Mouse (Mus musculus): ENCODE measurements around the gene Fpgs. TPM values are rescaled to one million over a fixed set of nuclear protein-coding genes. Genes with fewer than 3 reads are reported as not detected.

The Fpgs gene
- polyA plus RNA-seq, 1 experiment from 2014 or later = 40.3 TPM

DNA sequence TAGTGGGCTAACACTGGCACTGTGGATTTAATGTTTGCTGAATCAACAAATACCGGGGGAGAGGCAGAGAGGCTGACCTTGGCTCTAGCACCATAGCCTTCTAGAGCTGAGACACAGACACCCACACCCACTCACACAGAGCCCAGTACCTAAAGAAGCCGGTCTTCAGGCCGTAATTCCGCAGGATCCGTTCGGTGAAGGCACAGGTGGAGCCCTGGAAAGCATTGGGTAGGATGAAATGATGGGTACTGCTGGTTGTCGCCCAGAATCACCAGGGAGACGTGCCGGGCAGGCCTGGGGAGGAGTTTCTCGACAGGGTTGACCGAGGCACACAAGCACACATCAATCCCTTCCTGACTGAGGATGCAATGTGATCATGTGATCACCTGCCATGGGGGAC, 12.9 kb downstream of the Fpgs start:
- Histone ChIP-seq H3K9ac (no peak overlapping the region; the same call in 1 of the 2 replicates), H3K36me3 (peaks cover 30% of the 10 kb centered on the region), H3K27ac (no peak overlapping the region), H3K4me3 (replicated peaks) (no peak overlapping the region), H3K9me3 (replicated peaks) (no peaks in the 10 kb centered on the region), H3K27me3 (no peaks in the 10 kb centered on the region), H3K4me1 (peaks cover 34% of the 10 kb centered on the region), H3K4me2 (no peak overlapping the region)
- 72% methylated on average over 11 of the region's 11 CpGs for WGBS
- no peak for ATAC-seq (replicated peaks; ENCODE audit: low FRiP score)

DNA sequence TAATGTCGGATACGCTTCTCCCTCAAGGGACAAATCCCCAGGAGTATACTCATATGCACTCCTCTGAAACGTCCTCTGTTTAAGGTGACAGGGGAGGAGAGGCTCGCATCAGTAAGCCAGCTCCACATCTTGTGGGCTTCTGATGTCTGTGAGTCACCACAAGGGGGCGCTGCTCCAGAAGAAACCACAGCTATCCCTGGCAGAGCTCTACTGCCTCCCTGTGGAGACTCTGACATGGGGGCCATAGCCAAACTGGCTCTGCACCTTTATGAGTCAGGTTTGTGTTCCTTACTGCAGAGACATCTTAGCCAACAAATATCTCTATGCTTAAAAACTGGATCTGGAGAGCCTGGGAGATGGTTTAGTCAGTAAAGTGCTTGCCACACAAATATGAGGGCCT, 14.5 kb downstream of the Fpgs start:
- no peak for ATAC-seq (replicated peaks; ENCODE audit: low FRiP score)
- no peaks in the 10 kb centered on the region for H3K27me3 ChIP-seq
- H3K4me2 ChIP-seq = no peak overlapping the region
- WGBS = 24% methylated on average over 5 of the region's 5 CpGs
- no peaks in the 10 kb centered on the region for H3K9me3 ChIP-seq (replicated peaks)
- no peak overlapping the region for H3K9ac ChIP-seq
- H3K4me3 ChIP-seq (replicated peaks) = no peak overlapping the region
- no peak overlapping the region for H3K27ac ChIP-seq
- H3K4me1 ChIP-seq = peaks cover 30% of the 10 kb centered on the region
- peaks cover 47% of the 10 kb centered on the region for H3K36me3 ChIP-seq

DNA sequence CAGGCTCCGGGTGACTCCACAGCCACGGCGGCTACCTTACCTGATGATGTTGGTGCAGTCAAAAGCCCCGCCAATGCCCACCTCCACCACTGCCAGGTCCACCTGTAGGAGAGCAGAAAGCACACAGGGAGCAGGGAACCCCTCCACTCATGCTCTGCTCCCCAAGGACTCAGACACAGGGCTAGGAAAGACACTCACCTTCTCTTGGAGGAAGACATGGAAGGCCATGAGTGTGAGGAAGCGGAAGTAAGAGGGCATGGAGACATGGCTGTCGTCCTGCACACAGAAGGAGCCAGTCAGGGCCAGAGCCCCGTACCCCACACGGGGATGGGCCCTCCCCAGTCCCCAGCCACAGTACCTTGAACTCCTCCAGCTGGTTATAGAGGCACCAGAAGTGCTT, 16.4 kb downstream of the Fpgs start:
- Histone ChIP-seq H3K36me3 (peaks cover 65% of the 10 kb centered on the region), H3K27ac (no peak overlapping the region)
- 92% methylated on average over 8 of the region's 8 CpGs for WGBS

DNA sequence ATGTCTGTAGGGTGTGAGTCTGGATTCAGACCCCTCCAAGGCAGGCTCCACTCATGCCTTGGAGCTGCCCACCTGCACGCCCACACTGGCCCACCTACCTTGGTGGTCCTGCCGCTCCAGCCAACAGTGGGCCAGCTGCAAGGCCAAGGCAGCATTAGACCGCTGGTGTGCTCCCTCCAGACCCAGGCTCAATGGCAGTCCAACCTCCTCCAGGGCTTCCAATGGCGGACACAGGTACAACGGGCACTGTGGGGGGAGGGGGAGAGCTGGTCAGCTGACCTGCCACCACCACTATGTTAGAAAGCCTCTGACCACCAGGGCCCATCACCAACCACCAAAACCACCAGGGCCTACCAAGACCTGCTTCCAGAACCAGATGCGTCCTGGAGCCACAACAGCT, 17.3 kb downstream of the Fpgs start:
- H3K9me3 ChIP-seq (replicated peaks) = no peaks in the 10 kb centered on the region
- no peak overlapping the region for H3K4me2 ChIP-seq
- peaks cover 19% of the 10 kb centered on the region for H3K4me1 ChIP-seq
- no peak overlapping the region for H3K9ac ChIP-seq
- H3K27ac ChIP-seq = no peak overlapping the region
- ATAC-seq (replicated peaks; ENCODE audit: low FRiP score) = no peak
- 94% methylated on average over 6 of the region's 6 CpGs for WGBS
- H3K27me3 ChIP-seq = no peaks in the 10 kb centered on the region
- H3K36me3 ChIP-seq = peaks cover 70% of the 10 kb centered on the region
- no peak overlapping the region for H3K4me3 ChIP-seq (replicated peaks)

More for the DNA sequence above, 16.4 kb downstream of the Fpgs start:
- ATAC-seq (replicated peaks; ENCODE audit: low FRiP score) = no peak
- H3K9ac ChIP-seq = no peak overlapping the region
- H3K4me1 ChIP-seq = peaks cover 22% of the 10 kb centered on the region
- no peak overlapping the region for H3K4me3 ChIP-seq (replicated peaks)
- no peak overlapping the region for H3K4me2 ChIP-seq
- no peaks in the 10 kb centered on the region for H3K27me3 ChIP-seq
- H3K9me3 ChIP-seq (replicated peaks) = no peaks in the 10 kb centered on the region

DNA sequence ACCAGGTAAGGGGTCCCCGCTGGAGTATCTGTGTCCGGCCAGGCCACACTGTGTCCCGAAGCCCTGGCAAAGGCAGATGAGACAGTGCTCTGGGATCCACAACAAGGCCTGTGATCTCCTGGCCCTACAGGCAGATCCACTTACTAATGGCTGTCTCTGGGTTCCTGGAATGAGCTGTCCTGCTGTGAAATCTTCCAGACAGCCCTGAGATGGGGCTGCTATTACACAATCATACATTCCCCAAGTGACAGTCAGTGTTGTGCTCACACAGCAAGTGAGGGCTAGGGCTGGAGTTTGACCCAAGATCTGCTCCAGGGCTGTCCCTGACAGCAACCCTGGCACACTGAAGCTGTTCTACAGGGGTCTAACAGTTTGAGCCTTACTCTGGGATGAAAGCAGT, 18.1 kb downstream of the Fpgs start:
- no peak for ATAC-seq (replicated peaks; ENCODE audit: low FRiP score)
- Histone ChIP-seq H3K4me2 (no peak overlapping the region), H3K4me1 (peaks cover 13% of the 10 kb centered on the region), H3K27ac (no peak overlapping the region), H3K36me3 (peaks cover 75% of the 10 kb centered on the region), H3K27me3 (no peaks in the 10 kb centered on the region), H3K9ac (no peak overlapping the region), H3K9me3 (replicated peaks) (no peaks in the 10 kb centered on the region), H3K4me3 (replicated peaks) (no peak overlapping the region)
- 93% methylated on average over 3 of the region's 3 CpGs for WGBS

DNA sequence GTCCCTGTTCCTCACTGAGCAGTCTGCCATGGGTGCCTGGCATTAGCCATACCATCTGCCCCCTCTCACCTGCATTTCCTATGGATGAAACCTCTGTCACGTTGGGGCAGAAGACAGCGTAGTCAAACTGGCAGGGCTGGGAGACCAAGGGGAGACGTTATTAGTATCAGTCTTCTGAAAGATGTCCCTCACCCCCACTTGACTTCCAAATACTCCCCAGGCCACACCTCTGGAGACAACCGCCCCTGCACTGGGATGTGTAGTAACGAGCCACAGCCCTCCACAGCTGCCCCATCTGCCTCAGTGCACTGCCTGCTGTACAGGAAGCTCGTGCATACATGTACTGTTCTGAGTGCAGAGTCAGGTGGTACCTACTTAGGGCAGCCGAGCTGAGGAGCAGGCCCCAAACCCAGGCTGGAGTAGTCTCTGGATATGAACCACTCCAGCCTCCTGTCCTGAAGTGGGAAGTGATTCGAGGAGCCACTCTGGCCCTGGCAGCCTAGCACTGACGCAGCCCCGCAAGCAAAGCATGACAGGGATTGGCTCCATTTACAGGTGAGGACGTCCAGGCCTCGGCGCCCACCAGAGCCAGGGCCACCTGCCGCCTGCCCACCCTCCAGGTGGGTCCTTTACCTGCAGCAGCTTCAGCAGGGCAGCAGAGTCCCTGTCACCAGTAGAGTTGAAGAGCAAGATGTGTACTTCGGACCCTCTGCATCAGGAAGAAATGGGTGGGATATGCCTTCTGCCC, 19.1 kb downstream of the Fpgs start:
- Histone ChIP-seq H3K27me3 (no peaks in the 10 kb centered on the region), H3K4me1 (peaks cover 14% of the 10 kb centered on the region), H3K9me3 (replicated peaks) (no peaks in the 10 kb centered on the region), H3K4me2 (no peak overlapping the region), H3K36me3 (peaks cover 75% of the 10 kb centered on the region), H3K4me3 (replicated peaks) (no peak overlapping the region), H3K9ac (no peak overlapping the region), H3K27ac (no peak overlapping the region)
- WGBS = 89% methylated on average over 15 of the region's 15 CpGs
- ATAC-seq (replicated peaks; ENCODE audit: low FRiP score) = no peak

DNA sequence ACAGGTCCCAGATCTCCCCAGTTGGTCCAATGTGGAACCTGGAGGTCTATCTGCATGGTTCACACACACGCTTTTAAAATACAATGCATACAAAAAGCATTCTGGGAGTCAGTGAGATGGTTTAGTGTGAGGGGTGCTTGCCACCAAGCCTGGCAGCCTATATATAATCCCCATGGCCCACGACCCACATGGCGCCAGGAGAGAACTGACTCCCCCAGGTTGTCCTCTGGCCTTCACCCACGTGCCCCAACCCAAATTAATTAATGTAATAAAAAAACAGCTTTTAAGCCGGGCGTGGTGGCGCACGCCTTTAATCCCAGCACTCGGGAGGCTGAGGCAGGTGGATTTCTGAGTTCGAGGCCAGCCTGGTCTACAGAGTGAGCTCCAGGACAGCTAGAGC, 20.2 kb downstream of the Fpgs start:
- no peak for ATAC-seq (replicated peaks; ENCODE audit: low FRiP score)
- Histone ChIP-seq H3K9ac (no peak overlapping the region), H3K27me3 (no peaks in the 10 kb centered on the region), H3K4me1 (peaks cover 15% of the 10 kb centered on the region), H3K9me3 (replicated peaks) (no peaks in the 10 kb centered on the region), H3K4me3 (replicated peaks) (no peak overlapping the region), H3K36me3 (peaks cover 78% of the 10 kb centered on the region), H3K4me2 (no peak overlapping the region), H3K27ac (no peak overlapping the region)
- 83% methylated on average over 10 of the region's 10 CpGs for WGBS

DNA sequence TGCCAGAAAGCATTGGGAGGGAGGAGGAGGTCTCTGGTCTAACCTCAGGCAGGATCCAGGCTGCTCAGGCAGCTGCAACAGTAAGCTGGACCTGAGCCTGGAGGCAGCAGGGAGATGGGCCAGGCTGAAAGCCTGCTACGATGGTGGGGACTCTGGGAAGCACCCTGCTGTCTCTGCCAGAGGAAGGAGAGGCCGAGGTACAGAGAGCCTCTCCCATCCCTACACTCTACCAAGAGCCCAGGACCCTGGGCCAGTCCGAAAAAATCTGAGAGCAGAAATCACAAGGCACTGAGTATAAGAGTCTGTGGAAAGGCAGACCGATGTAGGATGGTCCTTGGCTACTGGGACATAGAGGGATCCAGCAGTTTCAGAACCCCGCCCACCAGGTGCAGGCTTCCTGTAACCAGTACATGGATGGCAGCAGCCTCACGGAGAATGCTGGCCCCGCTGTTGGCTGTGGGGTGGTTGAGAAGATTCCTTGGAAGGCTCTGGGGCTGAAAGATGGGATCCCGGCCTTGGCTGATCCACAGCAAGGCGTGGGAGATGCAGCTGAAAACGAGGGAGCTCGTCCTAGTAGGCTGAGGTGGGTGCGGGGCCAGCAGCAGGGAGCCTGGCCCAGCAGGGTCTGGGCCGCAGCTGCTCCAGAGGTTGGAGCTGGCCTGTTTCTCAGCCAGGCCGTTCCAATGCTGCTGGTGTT, 21.1 kb downstream of the Fpgs start:
- Histone ChIP-seq H3K4me3 (replicated peaks) (no peak overlapping the region), H3K36me3 (peaks cover 72% of the 10 kb centered on the region), H3K9ac (no peak overlapping the region), H3K4me2 (no peak overlapping the region), H3K27ac (0 out of 2 replicates have a peak overlapping the region, but pooled peaks have one; percentile 41), H3K9me3 (replicated peaks) (no peaks in the 10 kb centered on the region), H3K4me1 (peaks cover 15% of the 10 kb centered on the region), H3K27me3 (no peaks in the 10 kb centered on the region)
- WGBS = 80% methylated on average over 14 of the region's 14 CpGs
- no peak for ATAC-seq (replicated peaks; ENCODE audit: low FRiP score)

DNA sequence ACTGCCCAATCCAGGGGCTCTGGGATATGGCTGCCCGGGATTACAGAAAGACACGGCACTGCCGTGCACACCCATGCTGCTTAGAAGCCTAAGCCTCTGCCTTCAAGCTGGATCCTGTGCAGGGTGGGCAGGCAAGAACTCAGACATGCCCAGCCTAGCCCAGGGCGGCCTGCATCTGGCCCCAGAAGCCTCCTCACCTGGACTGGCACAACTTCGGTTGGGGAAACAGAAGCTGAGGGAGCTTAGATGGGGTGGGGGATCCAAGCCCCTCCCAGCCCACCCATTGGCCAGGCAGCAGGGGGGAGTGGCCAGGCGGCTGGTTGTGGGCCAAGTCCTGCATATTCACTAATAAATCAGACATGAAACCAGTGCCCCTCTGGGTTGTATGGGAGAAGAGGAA, 22.2 kb downstream of the Fpgs start:
- Histone ChIP-seq H3K27me3 (no peaks in the 10 kb centered on the region), H3K4me3 (replicated peaks) (no peak overlapping the region), H3K9me3 (replicated peaks) (no peaks in the 10 kb centered on the region), H3K4me2 (no peak overlapping the region), H3K9ac (no peak overlapping the region), H3K27ac (no peak overlapping the region), H3K4me1 (peaks cover 15% of the 10 kb centered on the region), H3K36me3 (peaks cover 69% of the 10 kb centered on the region)
- WGBS = 69% methylated on average over 6 of the region's 6 CpGs
- ATAC-seq (replicated peaks; ENCODE audit: low FRiP score) = no peak

DNA sequence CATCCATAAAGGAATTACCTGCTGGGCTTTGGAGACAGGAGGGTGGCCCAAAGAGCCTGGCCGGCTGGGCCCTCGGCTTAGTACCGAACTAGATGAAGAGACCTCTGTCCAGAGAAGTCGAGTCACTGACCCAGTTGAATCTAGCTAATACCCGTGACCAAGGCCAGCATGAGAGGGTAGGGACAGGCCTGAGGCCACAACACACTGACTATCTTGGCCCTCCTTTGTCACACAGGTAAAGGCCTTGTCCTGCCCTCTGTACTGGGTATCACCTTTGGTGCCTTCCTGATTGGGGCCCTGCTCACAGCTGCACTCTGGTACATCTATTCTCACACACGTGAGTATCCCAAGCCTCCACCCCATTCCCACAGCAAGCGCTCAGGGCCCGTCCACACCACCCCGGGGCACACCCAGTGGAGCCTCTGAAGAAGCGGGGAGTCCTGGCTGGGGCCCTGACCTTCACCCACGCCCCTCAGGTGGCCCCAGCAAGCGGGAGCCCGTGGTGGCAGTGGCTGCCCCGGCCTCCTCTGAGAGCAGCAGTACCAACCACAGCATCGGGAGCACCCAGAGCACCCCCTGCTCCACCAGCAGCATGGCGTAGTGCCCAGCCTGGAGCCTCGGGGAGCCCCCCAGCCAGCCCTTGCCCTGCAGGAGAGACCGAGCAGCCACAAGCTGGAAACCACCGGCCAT, 22.8 kb downstream of the Fpgs start:
- 0 out of 2 replicates have a peak, but pooled peaks have one; percentile 14 for ATAC-seq (replicated peaks; ENCODE audit: low FRiP score)
- WGBS = 85% methylated on average over 19 of the region's 19 CpGs
- no peak overlapping the region for H3K9ac ChIP-seq
- no peak overlapping the region for H3K27ac ChIP-seq
- H3K27me3 ChIP-seq = no peaks in the 10 kb centered on the region
- no peak overlapping the region for H3K4me2 ChIP-seq
- H3K36me3 ChIP-seq = peaks cover 66% of the 10 kb centered on the region
- H3K9me3 ChIP-seq (replicated peaks) = no peaks in the 10 kb centered on the region; the same call in 1 of the 2 replicates
- H3K4me3 ChIP-seq (replicated peaks) = no peak overlapping the region
- peaks cover 15% of the 10 kb centered on the region for H3K4me1 ChIP-seq

DNA sequence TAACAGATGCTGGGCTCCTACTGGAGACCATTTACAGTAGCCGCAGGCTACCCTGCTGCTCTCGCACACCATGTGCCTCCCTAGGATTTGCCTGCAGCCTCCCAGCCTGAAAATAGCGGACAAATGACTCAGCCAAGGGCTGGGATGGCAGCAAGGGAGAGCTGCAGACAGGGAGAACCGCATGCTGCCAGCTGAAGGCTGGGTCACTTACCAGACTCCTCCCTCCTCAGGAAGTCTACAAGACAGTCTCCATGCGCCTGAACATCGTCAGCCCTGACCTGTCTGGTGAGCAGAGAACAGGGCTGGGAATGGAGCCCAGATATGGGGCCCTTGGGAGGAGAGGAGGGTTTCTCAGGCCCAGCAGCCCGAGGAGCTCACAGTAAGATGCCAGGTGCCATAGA, 23.9 kb downstream of the Fpgs start:
- Histone ChIP-seq H3K9me3 (replicated peaks) (no peaks in the 10 kb centered on the region; the same call in 1 of the 2 replicates), H3K27ac (peak overlapping the region; percentile 20; the same call in 1 of the 2 replicates), H3K9ac (no peak overlapping the region), H3K36me3 (peaks cover 66% of the 10 kb centered on the region), H3K4me2 (no peak overlapping the region), H3K4me3 (replicated peaks) (no peak overlapping the region), H3K27me3 (no peaks in the 10 kb centered on the region), H3K4me1 (peaks cover 15% of the 10 kb centered on the region)
- no peak for ATAC-seq (replicated peaks; ENCODE audit: low FRiP score)
- WGBS = 29% methylated on average over 7 of the region's 7 CpGs

DNA sequence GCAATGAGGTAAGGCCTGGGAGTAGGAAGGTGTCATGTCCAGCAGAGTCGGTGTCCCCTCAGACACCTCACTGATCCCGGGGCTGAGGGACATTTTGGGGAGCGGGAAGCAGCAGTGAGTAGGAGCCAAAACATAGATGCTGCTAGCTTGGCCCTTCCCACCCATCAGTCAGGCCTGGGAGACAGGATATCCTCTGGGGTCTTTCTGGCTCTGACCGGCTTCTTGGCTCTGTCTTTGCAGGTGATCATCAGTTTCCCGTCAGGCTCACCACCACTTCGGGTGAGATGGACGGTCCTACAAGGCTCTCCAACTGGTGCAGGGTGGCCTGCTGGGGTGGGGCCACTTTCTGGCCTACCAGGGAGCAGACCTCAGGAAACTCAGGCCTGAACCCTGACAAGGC, 26.3 kb downstream of the Fpgs start:
- H3K27ac ChIP-seq = no peak overlapping the region
- H3K9ac ChIP-seq = no peak overlapping the region
- peaks cover 60% of the 10 kb centered on the region for H3K36me3 ChIP-seq
- ATAC-seq (replicated peaks; ENCODE audit: low FRiP score) = no peak
- H3K9me3 ChIP-seq (replicated peaks) = no peaks in the 10 kb centered on the region; the same call in 1 of the 2 replicates
- H3K4me2 ChIP-seq = no peak overlapping the region
- peaks cover 18% of the 10 kb centered on the region for H3K4me1 ChIP-seq
- no peaks in the 10 kb centered on the region for H3K27me3 ChIP-seq
- H3K4me3 ChIP-seq (replicated peaks) = no peak overlapping the region
- WGBS = 84% methylated on average over 7 of the region's 7 CpGs
